Mouse (Mus musculus) cerebellum, adult 2 months (tissue): ENCODE measurements around the gene Pomgnt2.

Experiments used
- CTCF ChIP-seq: fragments of 200-500 bp; IDR thresholded peaks from 2 replicates; pipeline ENCODE4 v1.5.1; 2011; ENCODE audit warnings: low read depth, mild to moderate bottlenecking, control low read depth, low read length, moderate library complexity, borderline replicate concordance; ENCODE audit not compliant: insufficient read depth
- POLR2A ChIP-seq: fragments of 200-500 bp; IDR thresholded peaks from 2 replicates; pipeline ENCODE4 v1.6.1; 2011; ENCODE audit warnings: low read length, control low read depth, borderline replicate concordance; ENCODE audit not compliant: insufficient read depth

- TF ChIP-seq POLR2A: no peak
- no peak for TF ChIP-seq CTCF
Observed at GRCm38 (mm10) chr9:121936952-121937351, 60.0 kb downstream of the Pomgnt2 start.
